31 mouse cellular contexts compared by ENCODE assay signal in genomic region chr2:181273829-181274228, GRCm38 (mm10). TPM values are rescaled to one million over a fixed set of nuclear protein-coding genes. Genes with fewer than 3 reads are reported as not detected.
DNase-seq lines count a peak whose midpoint lies in the region; ATAC-seq and TF ChIP-seq lines count a peak whose summit lies in the region.
"Had no signal": no experiment of that assay in that cellular context is flagged by ENCODE, and none has a peak within 500 bp of the region (broad histone marks: within the 10 kb centered on the region; RNA-seq: fewer than 3 reads in every experiment).

No protein-coding gene starts in this region.

- H3K36me3 ChIP-seq in liver, adult 2 months (ENCODE audit: control insufficient read depth, insufficient read depth, low read length), result peaks cover 27% of the 10 kb centered on the region
- H3K36me3 ChIP-seq in liver, embryonic 11.5 days (ENCODE audit: control insufficient read depth, insufficient read depth, low read length), result peaks cover 13% of the 10 kb centered on the region

- H3K27me3 ChIP-seq in liver, adult 2 months (ENCODE audit: control insufficient read depth, insufficient read depth, low read length), result no peaks in the 10 kb centered on the region
- H3K27me3 ChIP-seq in liver, embryonic 11.5 days (replicated peaks; ENCODE audit: control insufficient read depth, insufficient read depth, low read length), result no peaks in the 10 kb centered on the region
- H3K27me3 ChIP-seq: embryonic facial prominence, embryonic 13.5 days; forebrain, embryonic 12.5 days; forebrain, embryonic 15.5 days; heart, embryonic 12.5 days; heart, embryonic 15.5 days; hindbrain, embryonic 13.5 days had no signal

- no peak for TF ChIP-seq CTCF in liver, adult 2 months (IDR thresholded peaks at IDR 0.05; ENCODE audit: low read depth, low read length)

- no peak overlapping the region for H3K4me2 ChIP-seq in liver, embryonic 11.5 days
- H3K4me2 ChIP-seq: embryonic facial prominence, embryonic 13.5 days; forebrain, embryonic 12.5 days; forebrain, embryonic 15.5 days; heart, embryonic 12.5 days; heart, embryonic 15.5 days; hindbrain, embryonic 13.5 days had no signal

- no peak overlapping the region for H3K4me3 ChIP-seq in liver, adult 2 months (ENCODE audit: insufficient read depth, low read depth, low read length)
- H3K4me3 ChIP-seq in liver, embryonic 11.5 days (ENCODE audit: low read depth, low read length), result no peak overlapping the region
- H3K4me3 ChIP-seq: embryonic facial prominence, embryonic 10.5 days; embryonic facial prominence, embryonic 13.5 days; erythroblast, embryonic 14.5 days; forebrain, embryonic 12.5 days; forebrain, embryonic 15.5 days; heart, embryonic 12.5 days; heart, embryonic 15.5 days; hindbrain, embryonic 10.5 days; hindbrain, embryonic 13.5 days had no signal

- H3K4me1 ChIP-seq in liver, adult 2 months (ENCODE audit: control insufficient read depth, insufficient read depth, low read length), result peaks cover 15% of the 10 kb centered on the region
- H3K4me1 ChIP-seq in liver, embryonic 11.5 days (replicated peaks; ENCODE audit: control insufficient read depth, insufficient read depth, low read length), result no peaks in the 10 kb centered on the region
- H3K4me1 ChIP-seq: embryonic facial prominence, embryonic 10.5 days; embryonic facial prominence, embryonic 13.5 days; forebrain, embryonic 12.5 days; forebrain, embryonic 15.5 days; heart, embryonic 12.5 days; heart, embryonic 15.5 days; hindbrain, embryonic 10.5 days; hindbrain, embryonic 13.5 days had no signal

- intact Hi-C loops in left cerebral cortex, postnatal 4 days (cut with DNase I), result no loop called here

- H3K9me3 ChIP-seq in liver, embryonic 11.5 days (ENCODE audit: control insufficient read depth, low read length), result no peaks in the 10 kb centered on the region
- H3K9me3 ChIP-seq: embryonic facial prominence, embryonic 10.5 days; embryonic facial prominence, embryonic 13.5 days; forebrain, embryonic 12.5 days; forebrain, embryonic 15.5 days; heart, embryonic 12.5 days; heart, embryonic 15.5 days; hindbrain, embryonic 10.5 days; hindbrain, embryonic 13.5 days had no signal

- whole genome bisulfite sequencing in liver, adult 2 months, result 80% methylated on average over 2 of the region's 2 CpGs
- 88% methylated on average over 2 of the region's 2 CpGs for WGBS in liver, embryonic 11.5 days

- peaks cover 15% of the 10 kb centered on the region for H3K79me2 ChIP-seq in liver, adult 2 months (ENCODE audit: control insufficient read depth, insufficient read depth, low read length)

- TF ChIP-seq POLR2A in liver, adult 2 months (IDR thresholded peaks at IDR 0.05; ENCODE audit: extremely low read depth, insufficient read depth, low read length), result no peak

- DNase-seq in liver, adult 2 months (ENCODE audit: extremely low read depth, low read depth, low spot score), result peak; percentile 43
- DNase-seq in liver, embryonic 11.5 days (ENCODE audit: low spot score), result no peak
- DNase-seq in ovary, postnatal 14 days (ENCODE audit: low spot score), result no peak
- DNase-seq in left cerebral cortex, postnatal 4 days, result no peak
- DNase-seq: adrenal gland, adult 2 months; adrenal gland, postnatal 14 days; cerebellum, adult 11-12 months; cerebellum, adult 8-10 months; cerebellum, postnatal 10 days; cerebellum, postnatal 36 days; embryo, embryonic 11 days; gastrocnemius, postnatal 25 days; heart, postnatal 10 days; heart, postnatal 36 days had no signal

- no peak for ATAC-seq in liver, embryonic 11.5 days (replicated peaks; ENCODE audit: low FRiP score)
- peak; percentile 66 for ATAC-seq in granulocyte monocyte progenitor cell, adult 5-6 weeks (replicated peaks; ENCODE audit: poor library complexity, severe bottlenecking)
- ATAC-seq in megakaryocyte, adult 5-6 weeks (ENCODE audit: poor library complexity, severe bottlenecking), result peak; percentile 51; the same call in 1 of the 2 replicates
- ATAC-seq: CD4-positive, CD25-positive, alpha-beta regulatory T cell, adult 4 months; forebrain, embryonic 15.5 days; hindbrain, postnatal 0 days had no signal

- H3K27ac ChIP-seq in liver, adult 2 months (replicated peaks; ENCODE audit: insufficient read depth, low read depth, low read length), result no peak overlapping the region; the same call in 1 of the 2 replicates
- H3K27ac ChIP-seq in liver, embryonic 11.5 days (ENCODE audit: low read depth, low read length), result no peak overlapping the region
- H3K27ac ChIP-seq: embryonic facial prominence, embryonic 10.5 days; embryonic facial prominence, embryonic 13.5 days; forebrain, embryonic 12.5 days; forebrain, embryonic 15.5 days; heart, embryonic 15.5 days; hindbrain, embryonic 10.5 days; hindbrain, embryonic 13.5 days; hindbrain, postnatal 0 days had no signal

- no peak overlapping the region for H3K9ac ChIP-seq in liver, adult 2 months (ENCODE audit: low read depth, low read length)
- no peak overlapping the region for H3K9ac ChIP-seq in liver, embryonic 11.5 days (ENCODE audit: low read depth, low read length)
- H3K9ac ChIP-seq: embryonic facial prominence, embryonic 13.5 days; forebrain, embryonic 12.5 days; forebrain, embryonic 15.5 days; heart, embryonic 12.5 days; heart, embryonic 15.5 days; hindbrain, embryonic 13.5 days had no signal

RNA-seq across cellular contexts. Expression of gene Gmeb2, which starts 14.0 kb away (rescaled TPM):
- 7.4 and 8.8 TPM in 2 replicates for total RNA-seq in liver, adult 2 months (2014; rRNA removed)
- 10.7 and 16.1 TPM in 2 replicates for polyA plus RNA-seq in liver, adult 2 months (2012; rRNA removed)
- polyA plus RNA-seq in liver, embryonic 11.5 days (2014; fragmentation: Nextera tagmentation; extraction: Ambion mirVana), result 14.7 and 16.4 TPM in 2 replicates
- 11.8 and 15.3 TPM in 2 replicates for total RNA-seq in granulocyte monocyte progenitor cell, adult 5-6 weeks (2014; fragmentation: Nextera tagmentation)
- total RNA-seq in granulocyte monocyte progenitor cell, adult 5-6 weeks (2017), result 10.4 and 16.5 TPM in 2 replicates
- 12.5 and 16.6 TPM in 2 replicates for total RNA-seq in megakaryocyte, adult 5-6 weeks (2015)
- 13.4 and 23.9 TPM in 2 replicates for total RNA-seq in megakaryocyte, adult 5-6 weeks (2017)
- 10 to 100 TPM; 18.8 to 23.2 TPM for total RNA-seq in left cerebral cortex, postnatal 4 days (2021)

RNA-seq across cellular contexts. Expression of gene Helz2, which starts 32.0 kb away (rescaled TPM):
- 20.3 and 28.9 TPM in 2 replicates for total RNA-seq in liver, adult 2 months (2014; rRNA removed)
- 39.6 and 65.9 TPM in 2 replicates for polyA plus RNA-seq in liver, adult 2 months (2012; rRNA removed)
- polyA plus RNA-seq in liver, embryonic 11.5 days (2014; fragmentation: Nextera tagmentation; extraction: Ambion mirVana), result 2.4 and 2.6 TPM in 2 replicates
- 5.6 and 6.1 TPM in 2 replicates for total RNA-seq in granulocyte monocyte progenitor cell, adult 5-6 weeks (2014; fragmentation: Nextera tagmentation)
- 3.0 and 6.0 TPM in 2 replicates for total RNA-seq in granulocyte monocyte progenitor cell, adult 5-6 weeks (2017)
- 13.5 and 14.2 TPM in 2 replicates for total RNA-seq in megakaryocyte, adult 5-6 weeks (2015)
- total RNA-seq in megakaryocyte, adult 5-6 weeks (2017), result 11.0 and 14.6 TPM in 2 replicates
- 1 to 10 TPM; 1.4 to 1.5 TPM for total RNA-seq in left cerebral cortex, postnatal 4 days (2021)

RNA-seq across cellular contexts. Expression of gene Stmn3, which starts 40.5 kb away (rescaled TPM):
- total RNA-seq in liver, adult 2 months (2014; rRNA removed), result 0.09 and 0.20 TPM in 2 replicates
- polyA plus RNA-seq in liver, adult 2 months (2012; rRNA removed), result 0.07 TPM in 1 of 2 replicates, not detected in the other
- 0.59 and 0.74 TPM in 2 replicates for polyA plus RNA-seq in liver, embryonic 11.5 days (2014; fragmentation: Nextera tagmentation; extraction: Ambion mirVana)
- not detected in 2 replicates for total RNA-seq in granulocyte monocyte progenitor cell, adult 5-6 weeks (2014; fragmentation: Nextera tagmentation)
- total RNA-seq in granulocyte monocyte progenitor cell, adult 5-6 weeks (2017), result not detected in 2 replicates
- not detected in 2 replicates for total RNA-seq in megakaryocyte, adult 5-6 weeks (2015)
- not detected in 2 replicates for total RNA-seq in megakaryocyte, adult 5-6 weeks (2017)
- total RNA-seq in left cerebral cortex, postnatal 4 days (2021), result 100 to 1,000 TPM; 885 to 936 TPM
- total RNA-seq: gastrocnemius, adult 8-10 months; MEL had no signal
- polyA plus RNA-seq: CD4-positive, CD25-positive, alpha-beta regulatory T cell, adult 4 months; erythroblast, embryonic 14.5 days had no signal

RNA-seq across cellular contexts. Expression of gene Rtel1, which starts 45.7 kb away (rescaled TPM):
- 13.5 and 13.9 TPM in 2 replicates for total RNA-seq in liver, adult 2 months (2014; rRNA removed)
- polyA plus RNA-seq in liver, adult 2 months (2012; rRNA removed), result 17.5 and 17.9 TPM in 2 replicates
- 58.8 and 66.4 TPM in 2 replicates for polyA plus RNA-seq in liver, embryonic 11.5 days (2014; fragmentation: Nextera tagmentation; extraction: Ambion mirVana)
- 63.9 and 85.0 TPM in 2 replicates for total RNA-seq in granulocyte monocyte progenitor cell, adult 5-6 weeks (2014; fragmentation: Nextera tagmentation)
- total RNA-seq in granulocyte monocyte progenitor cell, adult 5-6 weeks (2017), result 30.1 and 47.5 TPM in 2 replicates
- 26.8 and 34.1 TPM in 2 replicates for total RNA-seq in megakaryocyte, adult 5-6 weeks (2015)
- 21.6 and 25.8 TPM in 2 replicates for total RNA-seq in megakaryocyte, adult 5-6 weeks (2017)
- 10 to 100 TPM; 53.6 to 67.6 TPM for total RNA-seq in left cerebral cortex, postnatal 4 days (2021)

RNA-seq across cellular contexts. Expression of gene Fndc11, which starts 54.0 kb away (rescaled TPM):
- not detected in 2 replicates for total RNA-seq in liver, adult 2 months (2014; rRNA removed)
- 0.10 and 0.12 TPM in 2 replicates for polyA plus RNA-seq in liver, adult 2 months (2012; rRNA removed)
- polyA plus RNA-seq in liver, embryonic 11.5 days (2014; fragmentation: Nextera tagmentation; extraction: Ambion mirVana), result 0.34 TPM in 1 of 2 replicates, not detected in the other
- total RNA-seq in granulocyte monocyte progenitor cell, adult 5-6 weeks (2014; fragmentation: Nextera tagmentation), result not detected in 2 replicates
- total RNA-seq in granulocyte monocyte progenitor cell, adult 5-6 weeks (2017), result not detected in 2 replicates
- not detected in 2 replicates for total RNA-seq in megakaryocyte, adult 5-6 weeks (2015)
- not detected in 2 replicates for total RNA-seq in megakaryocyte, adult 5-6 weeks (2017)
- total RNA-seq in left cerebral cortex, postnatal 4 days (2021), result not detected
- total RNA-seq: adrenal gland, postnatal 14 days; gastrocnemius, adult 8-10 months; gastrocnemius, postnatal 25 days; MEL had no signal
- polyA plus RNA-seq: C2C12; cortical plate, adult 2 months; embryonic facial prominence, embryonic 13.5 days; forebrain, embryonic 15.5 days; heart, embryonic 12.5 days had no signal

Comparison
In these comparisons a context has a peak if more than half of its experiments do, and no peak if none do; other contexts are left out.
1. RNA of gene Stmn3, which starts 40.5 kb away (total RNA-seq): 885 to 936 TPM in left cerebral cortex, postnatal 4 days; 0.09 to 0.20 TPM in liver, adult 2 months, not detected in granulocyte monocyte progenitor cell, adult 5-6 weeks and not detected in megakaryocyte, adult 5-6 weeks; every median in the first group is over 100 times any median in the second.